Comparison of ENCODE assay signal across 8 mouse cellular contexts in the genomic region with DNA sequence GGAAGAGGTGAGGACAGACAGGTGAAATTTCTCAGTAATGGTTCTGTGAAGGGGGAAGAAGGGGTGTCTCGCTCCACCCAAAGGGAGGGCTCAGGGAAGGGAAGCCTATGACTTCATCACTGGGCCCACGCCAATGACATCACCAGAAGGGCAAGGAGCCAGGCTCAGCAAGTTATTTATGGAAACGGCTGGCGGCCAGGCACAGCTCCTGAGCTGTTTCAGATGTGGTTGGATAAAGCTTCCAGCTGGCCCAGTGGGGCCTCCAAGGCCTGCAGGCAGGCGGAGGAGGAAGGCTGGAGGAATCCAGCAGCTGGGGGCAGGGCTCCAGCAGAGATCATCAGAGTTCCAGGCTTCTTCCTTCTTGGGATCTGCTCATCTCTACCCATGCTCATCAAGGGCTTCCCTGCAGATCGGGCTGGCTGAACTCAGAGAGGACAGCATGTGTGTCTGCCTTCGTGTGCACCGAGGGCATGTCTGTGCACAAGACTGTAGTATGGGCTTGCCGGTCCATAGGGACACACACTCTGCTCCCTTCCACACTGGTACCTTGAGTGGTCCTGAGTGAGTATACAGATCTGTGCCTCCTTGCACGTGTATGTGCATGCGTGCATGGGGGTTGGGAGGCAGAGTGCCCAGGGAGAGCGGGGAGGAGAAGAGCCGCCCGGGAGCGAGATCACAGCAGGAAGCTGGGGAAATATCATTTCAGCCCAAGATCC.
DNase-seq lines count a peak whose midpoint lies in the region; ATAC-seq and TF ChIP-seq lines count a peak whose summit lies in the region.

No protein-coding gene starts in this region.

- H3K4me3 ChIP-seq in liver, postnatal 0 days (ENCODE audit: low read depth, low read length): no peak overlapping the region

- no peaks in the 10 kb centered on the region for H3K27me3 ChIP-seq in liver, postnatal 0 days (ENCODE audit: insufficient read depth, low read length)

- TF ChIP-seq CTCF in liver, postnatal 0 days (IDR thresholded peaks at IDR 0.05; ENCODE audit: low read depth): no peak

- no peak for ATAC-seq in liver, postnatal 0 days

- H3K36me3 ChIP-seq in liver, postnatal 0 days (replicated peaks; ENCODE audit: insufficient read depth, low read length): no peaks in the 10 kb centered on the region

- H3K4me1 ChIP-seq in liver, postnatal 0 days (ENCODE audit: insufficient read depth): no peaks in the 10 kb centered on the region

- no peaks in the 10 kb centered on the region for H3K9me3 ChIP-seq in liver, postnatal 0 days (ENCODE audit: low read length)

- H3K9ac ChIP-seq in liver, postnatal 0 days (replicated peaks): no peak overlapping the region

- no peak for TF ChIP-seq EP300 in liver, postnatal 0 days (IDR thresholded peaks at IDR 0.05; ENCODE audit: low read depth)

- H3K27ac ChIP-seq in liver, postnatal 0 days (ENCODE audit: low read depth): no peak overlapping the region

- DNase-seq in adrenal gland, adult (ENCODE audit: inconsistent age in 2 of 2, low spot score in 1 of 2): peak; percentile 95 to 99
- peak; percentile 87 for DNase-seq in cerebellum, adult 9-10 months
- DNase-seq in frontal cortex, postnatal 14 days (ENCODE audit: low spot score in 2 of 2): peak; percentile 86 to 89
- DNase-seq in heart, postnatal 4 days: peak; percentile 99
- peak; percentile 90 to 94 for DNase-seq in layer of hippocampus, adult 18-20 months (ENCODE audit: low spot score in 2 of 2)
- peak; percentile 31 for DNase-seq in liver, postnatal 0 days
- peak; percentile 94 to 96 for DNase-seq in right cerebral cortex, adult 2 months (ENCODE audit: low spot score in 2 of 2)
- DNase-seq in c-Kit-positive CD71-positive TER-119-positive erythroid progenitor cells, embryonic 14.5 days (ENCODE audit: low spot score): no peak

- WGBS in liver, postnatal 0 days (ENCODE audit: insufficient replicate concordance): 44% methylated on average over 15 of the region's 15 CpGs

- no peak overlapping the region for H3K4me2 ChIP-seq in liver, postnatal 0 days (ENCODE audit: low read depth, low read length)
